Mouse (Mus musculus) gastrocnemius, adult 2 months (tissue): ENCODE results near the gene Fam178b. TPM values are rescaled to one million over a fixed set of nuclear protein-coding genes. Genes with fewer than 3 reads are reported as not detected.

ENCODE experiments used
- DNase-seq: peaks from one replicate; pipeline ENCODE4 v3.0.0; 2022
- H3K27ac ChIP-seq: fragments of 200-600 bp; 2 replicates; pipeline ENCODE4 v1.8.1; 2022; ENCODE audit warnings: mild to moderate bottlenecking
- H3K4me3 ChIP-seq: fragments of 200-600 bp; 2 replicates; pipeline ENCODE4 v1.8.1; 2022; ENCODE audit warnings: mild to moderate bottlenecking, moderate library complexity
- CTCF ChIP-seq: fragments of 200-600 bp; IDR thresholded peaks from 2 replicates; pipeline ENCODE4 v1.8.1; 2022; ENCODE audit warnings: antibody characterized with exemption, mild to moderate bottlenecking, moderate library complexity
- intact Hi-C: fragments of 180-260 bp; cut with DNase I; formaldehyde crosslinking; loops from one replicate; pipeline ENCODE4 v1.15.1; 2025
- total RNA-seq, 2 experiments: library from RNA; stranded (reverse); gene quantifications; 2 replicates each; pipeline ENCODE4 v1.2.3; 2021

Gene Fam178b
- total RNA-seq, 2 experiments from 2014 or later, result 0.48 TPM; not detected in 1

GRCm38 (mm10) chr1:36665165-36665723, 17.7 kb downstream of the Fam178b start:
- H3K27ac ChIP-seq, result no peak overlapping the region
- intact Hi-C loops, result no loop called here
- H3K4me3 ChIP-seq, result no peak overlapping the region
- TF ChIP-seq CTCF, result no peak
- DNase-seq, result no peak

- TF ChIP-seq CTCF, result peak; percentile 51
- intact Hi-C loops, result no loop called here
- Histone ChIP-seq H3K27ac (no peak overlapping the region), H3K4me3 (no peak overlapping the region)
- peak; percentile 30 for DNase-seq
Observed at GRCm38 (mm10) chr1:36664457-36664856, 18.5 kb downstream of the Fam178b start.

DNA sequence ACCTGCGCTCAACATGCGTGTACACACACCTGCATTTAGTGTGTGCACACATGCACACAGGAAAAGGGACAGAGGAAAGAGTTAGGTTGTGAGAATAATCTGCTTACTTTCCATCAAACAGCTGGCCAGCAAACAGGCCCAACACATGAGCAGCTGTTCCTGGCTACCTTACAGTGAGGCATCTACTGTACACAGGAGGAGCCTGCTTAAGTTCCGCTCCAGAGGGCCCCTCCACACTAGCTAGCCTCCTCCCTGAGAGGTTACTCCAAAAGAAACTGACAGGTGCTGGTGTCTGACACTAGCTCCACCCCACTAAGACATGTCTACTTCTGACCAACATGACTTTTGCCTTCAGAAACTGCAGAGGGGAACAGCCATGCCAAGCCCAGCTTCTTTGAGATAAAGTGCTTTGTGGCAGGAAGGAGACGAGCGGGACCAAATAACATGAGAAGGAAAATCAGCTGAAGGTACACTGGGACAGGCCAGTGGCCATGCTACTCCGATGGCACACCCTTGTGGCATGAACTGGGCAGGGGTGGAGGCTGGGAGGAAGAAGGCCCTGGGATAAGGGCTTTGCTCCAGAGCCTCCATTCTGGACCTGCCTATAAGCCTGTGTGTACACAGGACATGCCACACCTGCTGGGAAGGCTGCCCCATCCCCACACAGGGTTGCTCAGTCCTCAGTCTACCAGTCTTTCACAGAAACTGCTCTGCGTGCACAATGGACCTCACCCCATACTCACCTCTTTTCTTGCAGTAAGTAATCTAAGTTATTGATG, 24.2 kb downstream of the Fam178b start:
- DNase-seq, result no peak
- Histone ChIP-seq H3K27ac (no peak overlapping the region), H3K4me3 (no peak overlapping the region)
- no peak for TF ChIP-seq CTCF
- intact Hi-C loops, result no loop called here

DNA sequence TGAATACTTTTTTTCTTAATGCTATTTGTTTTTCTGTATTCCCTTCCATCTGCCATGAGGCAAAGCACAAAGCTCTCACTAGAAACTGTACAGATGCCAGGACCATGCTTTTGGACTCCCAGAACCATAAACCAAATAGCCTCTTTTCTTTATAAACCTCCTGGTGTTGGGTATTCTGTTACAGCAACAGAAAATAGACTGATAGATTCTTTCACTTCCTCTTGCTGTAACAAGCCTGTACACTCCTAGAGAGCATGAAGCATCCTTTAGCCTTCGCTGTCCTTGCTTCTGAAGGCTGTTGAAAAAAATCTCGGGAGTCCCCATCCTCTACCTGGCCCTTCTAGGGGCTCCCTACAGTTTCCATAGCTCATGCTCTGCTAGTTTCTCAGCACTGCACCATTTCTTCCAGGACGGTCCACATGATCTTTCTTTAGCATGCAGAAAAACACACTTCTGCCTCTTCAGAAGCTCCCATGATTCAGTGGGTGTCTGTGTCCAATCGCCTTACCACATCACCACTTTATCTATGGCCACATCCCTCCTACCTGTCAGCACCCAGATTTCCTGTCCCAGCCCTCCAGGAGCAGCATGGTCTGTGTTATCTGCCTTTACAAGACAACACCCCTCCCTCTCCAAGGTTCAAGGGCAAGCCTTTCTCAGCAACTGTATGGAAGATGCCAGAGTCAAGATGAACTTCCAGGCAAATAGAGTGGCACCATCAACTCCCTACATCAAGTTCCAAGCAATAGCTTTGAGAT, 25.1 kb downstream of the Fam178b start:
- no peak overlapping the region for H3K4me3 ChIP-seq
- intact Hi-C loops, result no loop called here
- no peak for DNase-seq
- no peak overlapping the region for H3K27ac ChIP-seq
- TF ChIP-seq CTCF, result no peak

GRCm38 (mm10) chr1:36656233-36656632, 26.8 kb downstream of the Fam178b start:
- intact Hi-C loops, result no loop called here
- H3K27ac ChIP-seq, result no peak overlapping the region
- no peak for DNase-seq
- no peak for TF ChIP-seq CTCF
- H3K4me3 ChIP-seq, result no peak overlapping the region

- Histone ChIP-seq H3K4me3 (no peak overlapping the region), H3K27ac (no peak overlapping the region)
- intact Hi-C loops, result no loop called here
- no peak for DNase-seq
- no peak for TF ChIP-seq CTCF
Observed at GRCm38 (mm10) chr1:36655039-36655438, 27.9 kb downstream of the Fam178b start.

DNA sequence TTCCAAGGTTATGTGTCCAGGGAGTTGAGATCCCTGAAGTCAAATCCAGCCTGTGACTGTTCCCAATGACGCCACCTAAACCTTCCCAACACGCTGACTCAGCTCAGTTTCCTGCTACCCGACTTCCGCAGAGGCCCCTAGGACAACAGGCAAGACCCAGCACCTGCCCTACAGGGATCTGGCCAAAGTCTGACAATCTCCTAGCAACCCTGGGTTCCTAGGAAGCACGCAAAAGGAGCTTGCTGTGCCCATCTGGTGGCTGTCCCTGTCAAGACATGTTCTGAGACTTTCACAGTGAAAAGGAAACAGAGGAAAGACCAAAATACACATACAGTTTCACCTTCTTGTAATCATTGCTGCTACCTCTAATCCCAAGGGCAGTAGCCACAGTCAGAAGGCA, 35.4 kb downstream of the Fam178b start:
- no peak for TF ChIP-seq CTCF
- DNase-seq, result no peak
- Histone ChIP-seq H3K27ac (no peak overlapping the region), H3K4me3 (no peak overlapping the region)
- intact Hi-C loops, result no loop called here

GRCm38 (mm10) chr1:36646285-36646684, 36.7 kb downstream of the Fam178b start:
- Histone ChIP-seq H3K27ac (no peak overlapping the region), H3K4me3 (no peak overlapping the region)
- DNase-seq, result no peak
- intact Hi-C loops, result no loop called here
- no peak for TF ChIP-seq CTCF

- no peak for TF ChIP-seq CTCF
- DNase-seq, result no peak
- intact Hi-C loops, result no loop called here
Observed at GRCm38 (mm10) chr1:36644615-36645007, 38.4 kb downstream of the Fam178b start.

DNA sequence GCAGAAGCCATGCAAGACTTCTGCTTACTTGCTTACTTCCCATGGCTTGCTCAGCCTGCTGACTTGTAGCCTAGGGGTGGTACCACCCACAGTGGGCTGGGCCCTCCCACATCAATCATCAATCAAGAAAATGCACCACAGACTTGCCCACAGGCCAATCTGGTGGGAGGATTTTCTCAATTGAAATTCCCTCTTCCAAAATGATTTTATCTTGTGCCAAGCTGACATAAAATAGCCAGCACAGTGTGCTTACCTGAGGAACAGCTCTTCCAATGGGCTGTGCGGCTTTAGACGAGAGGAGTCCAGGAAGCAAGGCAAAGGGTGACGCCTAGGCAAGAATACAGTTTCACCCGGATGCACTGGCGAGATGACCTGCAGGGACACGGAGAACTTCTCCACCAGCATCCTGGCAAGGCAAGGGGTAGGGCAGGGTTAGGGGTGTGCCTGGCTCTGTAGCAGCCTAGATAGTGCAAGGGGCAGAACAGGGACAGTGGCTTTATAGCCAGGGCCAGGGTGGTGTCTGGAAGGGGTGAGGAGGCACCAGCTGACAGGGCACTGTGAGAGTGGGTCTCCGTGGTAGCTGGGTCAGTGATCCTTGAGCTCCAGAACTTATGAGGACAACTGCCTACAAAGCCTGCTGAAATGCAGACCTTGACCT, 38.9 kb downstream of the Fam178b start:
- H3K4me3 ChIP-seq, result no peak overlapping the region
- no peak for TF ChIP-seq CTCF
- intact Hi-C loops, result no loop called here
- no peak overlapping the region for H3K27ac ChIP-seq
- DNase-seq, result no peak

More at GRCm38 (mm10) chr1:36644615-36645007, 38.4 kb downstream of the Fam178b start:
- Histone ChIP-seq H3K27ac (no peak overlapping the region), H3K4me3 (no peak overlapping the region)

- H3K27ac ChIP-seq, result peak overlapping the region; percentile 63
- intact Hi-C loops, result loop anchor here (1.0 kb wide), 1 partner anchor 89 kb away; the partner anchor contains the start of gene Ankrd39
- DNase-seq, result no peak
- no peak overlapping the region for H3K4me3 ChIP-seq
- TF ChIP-seq CTCF, result no peak
Observed at GRCm38 (mm10) chr1:36635826-36636485, 47.0 kb downstream of the Fam178b start.

- peak; percentile 94 for TF ChIP-seq CTCF
- peak; percentile 81 for DNase-seq
- peak overlapping the region; percentile 46 for H3K27ac ChIP-seq
- intact Hi-C loops, result loop anchor here (1.0 kb wide), 1 partner anchor 88 kb away; the partner anchor contains the start of gene Ankrd39
- H3K4me3 ChIP-seq, result no peak overlapping the region
Observed at GRCm38 (mm10) chr1:36634940-36635339, 48.0 kb downstream of the Fam178b start.
